In the genomic region with DNA sequence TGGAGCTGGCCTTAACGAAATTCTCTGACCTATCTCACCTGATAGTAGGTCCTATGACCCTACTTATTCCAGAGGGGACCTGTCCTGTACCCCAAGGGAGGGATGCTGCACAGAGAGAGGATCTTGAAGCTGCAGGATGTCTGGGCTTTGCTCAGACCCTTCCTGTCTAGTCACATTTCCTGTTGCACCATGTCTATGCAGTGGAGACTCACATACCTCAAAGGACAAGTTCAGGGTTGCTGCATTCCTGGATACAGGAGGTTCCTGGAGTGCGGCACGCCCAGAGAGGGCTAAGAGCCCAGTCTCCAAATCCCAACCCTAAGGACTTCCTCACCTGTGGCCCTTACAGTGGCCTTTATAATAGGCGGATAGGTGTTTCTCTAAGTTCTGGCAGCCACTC, we compare ENCODE assay signal across 30 mouse cellular contexts. TPM values are rescaled to one million over a fixed set of nuclear protein-coding genes. Genes with fewer than 3 reads are reported as not detected.
DNase-seq lines count a peak whose midpoint lies in the region; ATAC-seq and TF ChIP-seq lines count a peak whose summit lies in the region.
"Had no signal": no experiment of that assay in that cellular context is flagged by ENCODE, and none has a peak within 500 bp of the region (broad histone marks: within the 10 kb centered on the region; RNA-seq: fewer than 3 reads in every experiment).

No protein-coding gene starts in this region.

- no peak overlapping the region for H3K27ac ChIP-seq in liver, postnatal 0 days (ENCODE audit: low read depth)
- H3K27ac ChIP-seq in forebrain, embryonic 11.5 days (ENCODE audit: low read depth, low read length), result no peak overlapping the region
- H3K27ac ChIP-seq: embryonic facial prominence, embryonic 12.5 days; embryonic facial prominence, embryonic 15.5 days; forebrain, embryonic 12.5 days; gastrocnemius, adult 2 months; heart, adult 2 months; heart, embryonic 10.5 days; heart, embryonic 13.5 days; hindbrain, embryonic 12.5 days; hindbrain, embryonic 15.5 days had no signal

- TF ChIP-seq EP300 in liver, postnatal 0 days (IDR thresholded peaks at IDR 0.05; ENCODE audit: low read depth), result no peak

- ATAC-seq in liver, postnatal 0 days, result no peak
- ATAC-seq in granulocyte monocyte progenitor cell, adult 5-6 weeks (replicated peaks; ENCODE audit: poor library complexity, severe bottlenecking), result peak; percentile 40
- no peak for ATAC-seq in forebrain, embryonic 11.5 days (replicated peaks; ENCODE audit: low FRiP score)
- ATAC-seq: activated CD4-positive, CD25-positive, alpha-beta regulatory T cell, adult 4 months; forebrain, embryonic 16.5 days; Patski had no signal

- no peak overlapping the region for H3K9ac ChIP-seq in liver, postnatal 0 days (replicated peaks)
- H3K9ac ChIP-seq in forebrain, embryonic 11.5 days (ENCODE audit: low read length), result no peak overlapping the region
- H3K9ac ChIP-seq: embryonic facial prominence, embryonic 12.5 days; embryonic facial prominence, embryonic 15.5 days; forebrain, embryonic 12.5 days; heart, embryonic 13.5 days; hindbrain, embryonic 12.5 days; hindbrain, embryonic 15.5 days had no signal

- peaks cover 36% of the 10 kb centered on the region; the same call in 1 of the 2 replicates for H3K36me3 ChIP-seq in liver, postnatal 0 days (replicated peaks; ENCODE audit: insufficient read depth, low read length)
- H3K36me3 ChIP-seq in forebrain, embryonic 11.5 days (ENCODE audit: control insufficient read depth, insufficient read depth, low read length), result no peaks in the 10 kb centered on the region
- H3K36me3 ChIP-seq: embryonic facial prominence, embryonic 12.5 days; hindbrain, embryonic 15.5 days had no signal

- peak; percentile 81 for DNase-seq in heart, adult 11 months
- no peak for DNase-seq in heart, postnatal 4 days
- DNase-seq in liver, postnatal 0 days, result peak; percentile 10
- DNase-seq in liver (no peak), 416B (ENCODE audit: low read depth) (peak; percentile 71)
- DNase-seq in frontal cortex, postnatal 25 days (ENCODE audit: low spot score in 2 of 2), result no peak
- DNase-seq in forebrain, embryonic 11.5 days (ENCODE audit: low spot score), result no peak
- DNase-seq: adrenal gland, adult 8-10 months; B cell, adult 2 months; cerebellum, adult 11 months; cerebellum, adult 2 months; cerebellum, adult 9-11 months; cerebellum, postnatal 25 days; gastrocnemius, adult 2 months; gastrocnemius, postnatal 14 days; heart, adult 2 months; heart, postnatal 14 days had no signal

- no peak for TF ChIP-seq CTCF in liver, postnatal 0 days (IDR thresholded peaks at IDR 0.05; ENCODE audit: low read depth)

- no peak overlapping the region for H3K4me3 ChIP-seq in liver, postnatal 0 days (ENCODE audit: low read depth, low read length)
- H3K4me3 ChIP-seq in forebrain, embryonic 11.5 days (ENCODE audit: low read depth, low read length), result no peak overlapping the region
- H3K4me3 ChIP-seq: embryonic facial prominence, embryonic 12.5 days; embryonic facial prominence, embryonic 15.5 days; forebrain, embryonic 12.5 days; gastrocnemius, adult 2 months; heart, adult 2 months; heart, embryonic 10.5 days; heart, embryonic 13.5 days; hindbrain, embryonic 12.5 days; hindbrain, embryonic 15.5 days had no signal

- no peak overlapping the region for H3K4me2 ChIP-seq in liver, postnatal 0 days (ENCODE audit: low read depth, low read length)
- H3K4me2 ChIP-seq in forebrain, embryonic 11.5 days (ENCODE audit: low read depth, low read length, severe bottlenecking), result no peak overlapping the region
- H3K4me2 ChIP-seq: embryonic facial prominence, embryonic 12.5 days; embryonic facial prominence, embryonic 15.5 days; forebrain, embryonic 12.5 days; heart, embryonic 13.5 days; hindbrain, embryonic 12.5 days; hindbrain, embryonic 15.5 days had no signal

- peaks cover 4% of the 10 kb centered on the region; the same call in 1 of the 2 replicates for H3K4me1 ChIP-seq in liver, postnatal 0 days (ENCODE audit: insufficient read depth)
- no peaks in the 10 kb centered on the region for H3K4me1 ChIP-seq in forebrain, embryonic 11.5 days (replicated peaks; ENCODE audit: control insufficient read depth, insufficient read depth, low read length)
- H3K4me1 ChIP-seq: embryonic facial prominence, embryonic 12.5 days; embryonic facial prominence, embryonic 15.5 days; forebrain, embryonic 12.5 days; hindbrain, embryonic 12.5 days; hindbrain, embryonic 15.5 days had no signal

- no peaks in the 10 kb centered on the region for H3K9me3 ChIP-seq in liver, postnatal 0 days (ENCODE audit: low read length)
- H3K9me3 ChIP-seq in forebrain, embryonic 11.5 days (ENCODE audit: control insufficient read depth, low read length), result no peaks in the 10 kb centered on the region
- H3K9me3 ChIP-seq: embryonic facial prominence, embryonic 12.5 days; embryonic facial prominence, embryonic 15.5 days; forebrain, embryonic 12.5 days; G1E; heart, embryonic 10.5 days; heart, embryonic 13.5 days; hindbrain, embryonic 12.5 days; hindbrain, embryonic 15.5 days had no signal

- 63% methylated on average over 4 of the region's 4 CpGs for WGBS in liver, postnatal 0 days (ENCODE audit: insufficient replicate concordance)
- 89% methylated on average over 4 of the region's 4 CpGs for WGBS in forebrain, embryonic 11.5 days

- no peaks in the 10 kb centered on the region for H3K27me3 ChIP-seq in liver, postnatal 0 days (ENCODE audit: insufficient read depth, low read length)
- H3K27me3 ChIP-seq in forebrain, embryonic 11.5 days (ENCODE audit: control insufficient read depth, insufficient read depth, low read length), result no peaks in the 10 kb centered on the region
- H3K27me3 ChIP-seq: CH12.LX; embryonic facial prominence, embryonic 12.5 days; embryonic facial prominence, embryonic 15.5 days; forebrain, embryonic 12.5 days; heart, embryonic 13.5 days; hindbrain, embryonic 12.5 days; hindbrain, embryonic 15.5 days; Patski had no signal

RNA-seq across cellular contexts. Expression of a gene that starts 11.8 kb away (rescaled TPM):
- 10 to 100 TPM; 20.8 to 23.5 TPM for total RNA-seq in heart, postnatal 4 days (2021)
- 21.2 and 22.0 TPM in 2 replicates for polyA plus RNA-seq in liver, postnatal 0 days (2015; fragmentation: Nextera tagmentation; extraction: Ambion mirVana)
- total RNA-seq in granulocyte monocyte progenitor cell, adult 5-6 weeks (2014; fragmentation: Nextera tagmentation), result 27.7 and 33.3 TPM in 2 replicates
- total RNA-seq in granulocyte monocyte progenitor cell, adult 5-6 weeks (2017), result 31.8 and 32.1 TPM in 2 replicates
- polyA plus RNA-seq in forebrain, embryonic 11.5 days (2014; fragmentation: Nextera tagmentation; extraction: Ambion mirVana), result 20.3 and 22.2 TPM in 2 replicates

RNA-seq across cellular contexts. Expression of a gene that starts 48.6 kb away (rescaled TPM):
- total RNA-seq in heart, postnatal 4 days (2021), result 10 to 100 TPM; 32.1 to 33.5 TPM
- 9.9 and 11.0 TPM in 2 replicates for polyA plus RNA-seq in liver, postnatal 0 days (2015; fragmentation: Nextera tagmentation; extraction: Ambion mirVana)
- 24.2 and 25.0 TPM in 2 replicates for total RNA-seq in granulocyte monocyte progenitor cell, adult 5-6 weeks (2014; fragmentation: Nextera tagmentation)
- total RNA-seq in granulocyte monocyte progenitor cell, adult 5-6 weeks (2017), result 27.9 and 38.1 TPM in 2 replicates
- 39.6 and 39.9 TPM in 2 replicates for polyA plus RNA-seq in forebrain, embryonic 11.5 days (2014; fragmentation: Nextera tagmentation; extraction: Ambion mirVana)

RNA-seq across cellular contexts. Expression of a gene that starts 48.6 kb away (rescaled TPM):
- 10 to 100 TPM; 69.1 to 73.1 TPM for total RNA-seq in heart, postnatal 4 days (2021)
- 30.4 and 30.5 TPM in 2 replicates for polyA plus RNA-seq in liver, postnatal 0 days (2015; fragmentation: Nextera tagmentation; extraction: Ambion mirVana)
- 192 and 208 TPM in 2 replicates for total RNA-seq in granulocyte monocyte progenitor cell, adult 5-6 weeks (2014; fragmentation: Nextera tagmentation)
- total RNA-seq in granulocyte monocyte progenitor cell, adult 5-6 weeks (2017), result 335 and 341 TPM in 2 replicates
- 59.1 and 71.9 TPM in 2 replicates for polyA plus RNA-seq in forebrain, embryonic 11.5 days (2014; fragmentation: Nextera tagmentation; extraction: Ambion mirVana)

RNA-seq across cellular contexts. Expression of a gene that starts 54.6 kb away (rescaled TPM):
- total RNA-seq in heart, postnatal 4 days (2021), result 10 to 100 TPM; 14.1 to 15.3 TPM
- 1.7 and 2.6 TPM in 2 replicates for polyA plus RNA-seq in liver, postnatal 0 days (2015; fragmentation: Nextera tagmentation; extraction: Ambion mirVana)
- 1.3 and 3.8 TPM in 2 replicates for total RNA-seq in granulocyte monocyte progenitor cell, adult 5-6 weeks (2014; fragmentation: Nextera tagmentation)
- total RNA-seq in granulocyte monocyte progenitor cell, adult 5-6 weeks (2017), result 2.4 and 2.5 TPM in 2 replicates
- polyA plus RNA-seq in forebrain, embryonic 11.5 days (2014; fragmentation: Nextera tagmentation; extraction: Ambion mirVana), result 17.9 and 20.8 TPM in 2 replicates

Comparison
In these comparisons a context has a peak if more than half of its experiments do, and no peak if none do; other contexts are left out.
1. DNase-seq: peak in heart, adult 11 months (single experiment), liver, postnatal 0 days (single experiment) and 416B (single experiment); none in heart, postnatal 4 days (single experiment), liver (single experiment), frontal cortex, postnatal 25 days (0 of 2) and forebrain, embryonic 11.5 days (single experiment).